19 mouse cellular contexts compared by ENCODE assay signal in genomic region chr7:110337601-110338000, GRCm38 (mm10).
DNase-seq lines count a peak whose midpoint lies in the region; ATAC-seq lines count a peak whose summit lies in the region.
"Had no signal": no experiment of that assay in that cellular context is flagged by ENCODE, and none has a peak within 500 bp of the region (broad histone marks: within the 10 kb centered on the region; RNA-seq: fewer than 3 reads in every experiment).

No protein-coding gene starts in this region.

- peak; percentile 49 to 80 for DNase-seq in adrenal gland, adult (ENCODE audit: inconsistent age in 2 of 2, low spot score in 1 of 2)
- no peak for DNase-seq in adrenal gland, postnatal 4 days (ENCODE audit: low spot score in 2 of 2)
- peak; percentile 46 for DNase-seq in adipocyte (ENCODE audit: low spot score)
- peak; percentile 36 to 67 for DNase-seq in cerebellum, adult 18-20 months
- DNase-seq in gonadal fat pad, adult 2 months (ENCODE audit: low read depth), result peak; percentile 75
- no peak for DNase-seq in liver
- no peak for DNase-seq in forebrain, embryonic 11.5 days (ENCODE audit: low spot score)
- no peak for DNase-seq in ovary, postnatal 14 days (ENCODE audit: low spot score)
- DNase-seq: gastrocnemius, adult 2 months; heart, postnatal 14 days; lung, postnatal 4 days; thymus, postnatal 4 days had no signal

- no peaks in the 10 kb centered on the region; the same call in 1 of the 2 replicates for H3K36me3 ChIP-seq in forebrain, embryonic 11.5 days (ENCODE audit: control insufficient read depth, insufficient read depth, low read length)
- H3K36me3 ChIP-seq: G1E had no signal

- H3K4me1 ChIP-seq in forebrain, embryonic 11.5 days (replicated peaks; ENCODE audit: control insufficient read depth, insufficient read depth, low read length), result no peaks in the 10 kb centered on the region
- H3K4me1 ChIP-seq: embryonic facial prominence, embryonic 10.5 days; forebrain, embryonic 12.5 days; limb, embryonic 12.5 days; midbrain, embryonic 13.5 days had no signal

- no peak overlapping the region for H3K9ac ChIP-seq in forebrain, embryonic 11.5 days (ENCODE audit: low read length)
- H3K9ac ChIP-seq: forebrain, embryonic 12.5 days; limb, embryonic 12.5 days; midbrain, embryonic 13.5 days had no signal

- ATAC-seq in forebrain, embryonic 11.5 days (replicated peaks; ENCODE audit: low FRiP score), result no peak
- ATAC-seq: hindbrain, postnatal 0 days; midbrain, embryonic 13.5 days had no signal

- H3K27ac ChIP-seq in forebrain, embryonic 11.5 days (ENCODE audit: low read depth, low read length), result no peak overlapping the region
- H3K27ac ChIP-seq: embryonic facial prominence, embryonic 10.5 days; forebrain, embryonic 12.5 days; gastrocnemius, adult 2 months; hindbrain, postnatal 0 days; kidney, postnatal 0 days; limb, embryonic 12.5 days; midbrain, embryonic 13.5 days had no signal

- H3K27me3 ChIP-seq in forebrain, embryonic 11.5 days (ENCODE audit: control insufficient read depth, insufficient read depth, low read length), result no peaks in the 10 kb centered on the region
- H3K27me3 ChIP-seq: forebrain, embryonic 12.5 days; limb, embryonic 12.5 days; midbrain, embryonic 13.5 days had no signal

- 85% methylated on average over 4 of the region's 4 CpGs for WGBS in forebrain, embryonic 11.5 days

- no peak overlapping the region for H3K4me2 ChIP-seq in forebrain, embryonic 11.5 days (ENCODE audit: low read depth, low read length, severe bottlenecking)
- H3K4me2 ChIP-seq: forebrain, embryonic 12.5 days; limb, embryonic 12.5 days; midbrain, embryonic 13.5 days had no signal

- no peaks in the 10 kb centered on the region for H3K9me3 ChIP-seq in forebrain, embryonic 11.5 days (ENCODE audit: control insufficient read depth, low read length)
- H3K9me3 ChIP-seq: embryonic facial prominence, embryonic 10.5 days; forebrain, embryonic 12.5 days; G1E; limb, embryonic 12.5 days; midbrain, embryonic 13.5 days had no signal

- H3K4me3 ChIP-seq in forebrain, embryonic 11.5 days (ENCODE audit: low read depth, low read length), result no peak overlapping the region
- H3K4me3 ChIP-seq: embryonic facial prominence, embryonic 10.5 days; forebrain, embryonic 12.5 days; gastrocnemius, adult 2 months; limb, embryonic 12.5 days; midbrain, embryonic 13.5 days had no signal

Comparison
In these comparisons a context has a peak if more than half of its experiments do, and no peak if none do; other contexts are left out.
1. DNase-seq: peak in adrenal gland, adult (2 of 2), adipocyte (single experiment), cerebellum, adult 18-20 months (2 of 2) and gonadal fat pad, adult 2 months (single experiment); none in adrenal gland, postnatal 4 days (0 of 2), liver (single experiment), forebrain, embryonic 11.5 days (single experiment) and ovary, postnatal 14 days (single experiment).